Mouse (Mus musculus) MEL-GATA-1-ER (cell line): ENCODE data around the gene Rerg.

Source experiments
- DNase-seq: peaks from one replicate; pipeline ENCODE4 v3.0.0-alpha.2; 2012; ENCODE audit warnings: low read depth; ENCODE audit errors: extremely low read depth

The Rerg gene

GRCm38 (mm10) chr6:137131794-137132193, 38.5 kb downstream of the Rerg start:
- DNase-seq, result no peak

- no peak for DNase-seq
These were observed 38.9 kb downstream of the Rerg start for GRCm38 (mm10) chr6:137131349-137131748.

GRCm38 (mm10) chr6:137126861-137127260, 43.4 kb downstream of the Rerg start:
- no peak for DNase-seq

- no peak for DNase-seq
These were observed 44.1 kb downstream of the Rerg start for GRCm38 (mm10) chr6:137126224-137126623.

GRCm38 (mm10) chr6:137125433-137125832, 44.9 kb downstream of the Rerg start:
- no peak for DNase-seq

GRCm38 (mm10) chr6:137125006-137125405, 45.3 kb downstream of the Rerg start:
- no peak for DNase-seq

GRCm38 (mm10) chr6:137116849-137117473, 53.3 kb downstream of the Rerg start:
- DNase-seq, result no peak

- DNase-seq, result no peak
These were observed 55.4 kb downstream of the Rerg start for GRCm38 (mm10) chr6:137114859-137115258.

GRCm38 (mm10) chr6:137111266-137111813, 59.0 kb downstream of the Rerg start:
- DNase-seq, result no peak

GRCm38 (mm10) chr6:137110778-137111174, 59.5 kb downstream of the Rerg start:
- DNase-seq, result no peak

- no peak for DNase-seq
These were observed 60.2 kb downstream of the Rerg start for GRCm38 (mm10) chr6:137109811-137110777.

- DNase-seq, result no peak
These were observed 65.0 kb downstream of the Rerg start for GRCm38 (mm10) chr6:137105285-137105684.

GRCm38 (mm10) chr6:137102662-137103179, 67.6 kb downstream of the Rerg start:
- no peak for DNase-seq

GRCm38 (mm10) chr6:137101886-137102661, 68.2 kb downstream of the Rerg start:
- no peak for DNase-seq

- DNase-seq, result no peak
These were observed 70.0 kb downstream of the Rerg start for GRCm38 (mm10) chr6:137100259-137100658.

GRCm38 (mm10) chr6:137098232-137099191, 71.8 kb downstream of the Rerg start:
- no peak for DNase-seq

- no peak for DNase-seq
These were observed 75.8 kb downstream of the Rerg start for GRCm38 (mm10) chr6:137094475-137094874.

- DNase-seq, result no peak
These were observed 81.8 kb downstream of the Rerg start for GRCm38 (mm10) chr6:137088469-137088868.

GRCm38 (mm10) chr6:137087956-137088355, 82.3 kb downstream of the Rerg start:
- DNase-seq, result no peak

GRCm38 (mm10) chr6:137087470-137087869, 82.8 kb downstream of the Rerg start:
- DNase-seq, result no peak
